Mouse (Mus musculus): ENCODE measurements at regions not wholly inside any gene's neighbourhood (a gene's known extent, or its start where the extent isn't known, plus 50 kb on each side); places are given as distances from the start of the nearest gene placed in this dataset.

DNA sequence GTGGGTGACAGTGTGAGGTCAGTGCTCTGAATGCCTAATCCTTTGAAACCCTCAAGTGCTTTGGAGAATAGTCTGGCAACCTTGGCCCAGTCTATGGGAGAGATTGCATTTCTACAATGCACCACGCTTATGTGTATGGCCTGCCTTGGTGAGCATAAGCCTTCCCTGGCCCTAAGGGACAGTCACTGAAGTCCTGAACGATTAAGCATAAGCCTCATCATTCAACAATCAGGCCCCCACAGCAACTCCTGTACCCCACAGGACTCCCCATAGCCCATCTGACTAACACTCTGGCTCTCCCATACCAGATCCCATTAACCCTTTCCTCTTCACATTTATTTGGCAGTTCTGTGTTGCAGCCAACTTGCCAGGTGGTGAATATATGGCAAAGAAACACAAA is 203.1 kb upstream of the Ano5 start:
- H3K4me3 ChIP-seq (replicated peaks): no peak overlapping the region
- WGBS: 67% methylated on average over 2 of the region's 2 CpGs
- ATAC-seq (ENCODE audit: insufficient number of reproducible peaks, insufficient read depth, low FRiP score, low TSS enrichment, low read depth): no peak
- no peaks in the 10 kb centered on the region for H3K4me1 ChIP-seq (replicated peaks)
- H3K36me3 ChIP-seq: no peaks in the 10 kb centered on the region
- no peak overlapping the region for H3K27ac ChIP-seq
- H3K27me3 ChIP-seq: no peaks in the 10 kb centered on the region
- no peaks in the 10 kb centered on the region for H3K9me3 ChIP-seq
- H3K9ac ChIP-seq (replicated peaks): no peak overlapping the region
- no peak overlapping the region for H3K4me2 ChIP-seq

DNA sequence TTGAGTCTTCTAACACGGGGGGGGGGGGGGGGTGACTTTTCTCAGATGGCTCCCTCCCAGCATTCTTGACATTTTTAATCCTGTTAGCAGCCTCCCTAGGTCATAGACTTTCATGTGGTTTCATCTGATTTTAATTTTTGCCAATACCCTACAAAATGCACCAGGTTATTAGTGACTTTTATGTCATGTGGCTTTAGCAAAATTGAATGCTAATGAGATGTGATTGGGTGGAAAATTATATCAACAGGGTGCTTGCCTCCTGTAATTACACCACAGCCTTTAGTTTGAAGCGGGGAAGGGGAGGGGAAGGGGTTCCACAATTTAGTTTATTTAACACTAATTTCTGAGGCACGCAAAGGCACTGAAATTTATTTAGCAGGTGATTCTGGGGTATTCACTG is 200.6 kb upstream of the Ano5 start:
- Histone ChIP-seq H3K27me3 (no peaks in the 10 kb centered on the region), H3K9ac (replicated peaks) (no peak overlapping the region), H3K27ac (no peak overlapping the region), H3K4me1 (replicated peaks) (no peaks in the 10 kb centered on the region), H3K36me3 (no peaks in the 10 kb centered on the region), H3K9me3 (no peaks in the 10 kb centered on the region), H3K4me3 (replicated peaks) (no peak overlapping the region), H3K4me2 (no peak overlapping the region)
- no peak for ATAC-seq (ENCODE audit: insufficient number of reproducible peaks, insufficient read depth, low FRiP score, low TSS enrichment, low read depth)
- 49% methylated on average over 3 of the region's 3 CpGs for WGBS

DNA sequence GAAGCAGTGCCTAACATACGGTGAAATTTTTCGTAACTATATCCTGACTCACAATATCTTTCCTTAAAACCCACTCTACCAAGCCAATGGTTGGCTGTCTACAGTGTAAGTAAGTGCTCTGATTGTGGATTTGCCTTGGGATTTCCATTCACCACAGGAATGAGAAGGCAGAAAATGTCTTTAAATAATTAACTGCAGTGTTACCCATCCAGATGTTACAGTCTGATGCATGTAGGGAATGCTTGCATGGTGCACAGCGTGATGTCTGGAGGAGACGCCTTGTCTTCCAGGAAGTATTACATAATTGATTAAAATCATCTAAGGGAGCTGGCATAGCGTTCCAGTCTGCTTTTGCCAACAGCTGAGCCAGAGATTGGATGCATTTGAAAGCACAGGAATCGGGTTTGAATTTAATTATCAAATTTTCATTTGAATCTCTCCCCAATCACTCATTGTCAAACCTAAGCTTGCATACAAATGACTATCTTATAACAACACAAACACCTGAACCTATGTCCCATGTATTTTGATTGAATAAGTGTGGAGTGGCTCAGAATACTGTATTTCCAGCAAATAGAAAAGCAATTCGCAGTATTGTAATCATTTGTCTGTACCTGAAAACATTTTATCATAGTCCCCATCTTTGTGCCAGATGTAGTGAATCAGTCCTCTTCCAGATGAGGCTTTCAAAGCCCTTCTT is 170.8 kb upstream of the Ano5 start:
- no peaks in the 10 kb centered on the region for H3K27me3 ChIP-seq
- no peak overlapping the region for H3K27ac ChIP-seq
- H3K36me3 ChIP-seq: no peaks in the 10 kb centered on the region
- no peaks in the 10 kb centered on the region for H3K9me3 ChIP-seq
- H3K4me3 ChIP-seq (replicated peaks): no peak overlapping the region
- H3K4me2 ChIP-seq: no peak overlapping the region
- 84% methylated on average over 7 of the region's 7 CpGs for WGBS
- H3K4me1 ChIP-seq (replicated peaks): no peaks in the 10 kb centered on the region
- no peak for ATAC-seq (ENCODE audit: insufficient number of reproducible peaks, insufficient read depth, low FRiP score, low TSS enrichment, low read depth)
- no peak overlapping the region for H3K9ac ChIP-seq (replicated peaks)

DNA sequence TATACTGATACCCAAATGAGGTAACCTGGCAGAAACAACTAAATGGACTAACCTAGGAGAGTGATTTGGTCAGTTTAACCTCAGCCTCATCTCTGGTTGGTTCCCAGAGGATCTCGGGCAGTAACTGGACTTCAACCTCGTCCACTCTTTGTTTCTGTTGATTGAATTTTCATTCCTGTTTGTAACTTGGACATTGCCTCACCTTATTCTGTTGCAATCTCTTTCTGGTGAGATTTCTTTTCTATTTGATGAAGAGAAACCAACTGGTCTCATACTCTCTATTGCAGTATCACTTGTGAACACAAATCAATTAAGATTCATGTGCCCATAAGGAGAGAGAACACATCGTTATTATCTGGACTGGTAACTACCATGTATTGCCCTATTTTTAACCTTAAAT is 163.3 kb upstream of the Ano5 start:
- ATAC-seq (ENCODE audit: insufficient number of reproducible peaks, insufficient read depth, low FRiP score, low TSS enrichment, low read depth): no peak
- H3K4me2 ChIP-seq: no peak overlapping the region
- H3K9ac ChIP-seq (replicated peaks): no peak overlapping the region
- no peak overlapping the region for H3K27ac ChIP-seq
- H3K4me1 ChIP-seq (replicated peaks): no peaks in the 10 kb centered on the region
- no peaks in the 10 kb centered on the region for H3K9me3 ChIP-seq
- no peak overlapping the region for H3K4me3 ChIP-seq (replicated peaks)
- H3K36me3 ChIP-seq: no peaks in the 10 kb centered on the region
- no peaks in the 10 kb centered on the region for H3K27me3 ChIP-seq
- 81% methylated on average over 3 of the region's 3 CpGs for WGBS

DNA sequence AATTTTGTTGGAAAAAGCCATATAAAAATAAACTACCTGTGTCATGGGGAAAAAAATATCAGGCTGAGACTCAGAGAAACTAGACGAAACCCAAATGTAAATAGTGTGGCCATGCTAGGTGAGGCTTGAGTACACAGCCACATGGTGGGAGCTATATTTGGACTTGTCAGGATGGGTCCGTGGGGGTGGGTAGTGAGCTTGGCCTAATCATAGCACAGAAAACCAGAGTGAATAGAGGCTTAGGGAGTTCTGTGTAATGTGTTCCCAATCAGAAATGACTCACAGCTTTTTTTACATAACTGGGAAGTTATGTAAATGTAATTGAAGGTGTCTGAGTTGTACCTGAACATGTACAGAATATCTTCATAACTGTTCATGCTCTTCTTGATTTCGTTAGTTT is 150.7 kb upstream of the Ano5 start:
- Histone ChIP-seq H3K9ac (replicated peaks) (no peak overlapping the region), H3K4me1 (replicated peaks) (no peaks in the 10 kb centered on the region), H3K4me3 (replicated peaks) (no peak overlapping the region), H3K27ac (no peak overlapping the region), H3K4me2 (no peak overlapping the region), H3K36me3 (no peaks in the 10 kb centered on the region), H3K27me3 (no peaks in the 10 kb centered on the region), H3K9me3 (no peaks in the 10 kb centered on the region)
- ATAC-seq (ENCODE audit: insufficient number of reproducible peaks, insufficient read depth, low FRiP score, low TSS enrichment, low read depth): no peak
- WGBS: 83% methylated on average over 3 of the region's 3 CpGs

DNA sequence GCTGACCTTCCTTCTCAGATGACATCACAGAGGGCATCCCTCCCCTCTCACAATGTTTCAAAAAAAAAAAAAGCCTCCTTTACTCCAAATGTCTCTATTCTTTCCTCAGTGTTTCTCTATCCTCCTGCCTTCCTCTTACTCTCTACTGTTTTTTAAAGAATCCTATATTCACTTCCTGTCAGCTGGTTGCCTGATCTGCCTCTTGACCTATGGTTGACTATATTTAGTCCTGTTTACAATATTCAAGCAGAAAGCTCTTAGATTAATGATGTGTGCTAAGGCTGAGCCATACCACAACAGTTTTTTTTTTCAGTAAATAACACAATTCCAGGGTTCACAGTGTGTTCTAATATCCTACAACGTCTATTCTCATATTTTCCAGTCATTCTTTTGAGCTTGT is 133.2 kb upstream of the Ano5 start:
- H3K9me3 ChIP-seq: no peaks in the 10 kb centered on the region
- ATAC-seq (ENCODE audit: insufficient number of reproducible peaks, insufficient read depth, low FRiP score, low TSS enrichment, low read depth): no peak
- 84% methylated on average over 1 of the region's 1 CpGs for WGBS
- H3K27me3 ChIP-seq: no peaks in the 10 kb centered on the region
- H3K36me3 ChIP-seq: no peaks in the 10 kb centered on the region
- no peak overlapping the region for H3K27ac ChIP-seq
- no peaks in the 10 kb centered on the region for H3K4me1 ChIP-seq (replicated peaks)
- no peak overlapping the region for H3K4me3 ChIP-seq (replicated peaks)
- H3K4me2 ChIP-seq: no peak overlapping the region
- no peak overlapping the region for H3K9ac ChIP-seq (replicated peaks)
